Mouse (Mus musculus) bone marrow, adult 2 months (tissue): ENCODE results near the gene Rtl9.

Experiments
- CTCF ChIP-seq: fragments of 200-500 bp; IDR thresholded peaks from 2 replicates; pipeline ENCODE4 v1.5.1; 2011; ENCODE audit warnings: low read length, control low read depth; ENCODE audit not compliant: control insufficient read depth, insufficient read depth
- POLR2A ChIP-seq: fragments of 200-500 bp; IDR thresholded peaks from 2 replicates; pipeline ENCODE4 v1.6.1; 2011; ENCODE audit warnings: low read depth, mild to moderate bottlenecking, control low read depth, low read length, borderline replicate concordance; ENCODE audit not compliant: control insufficient read depth

DNA sequence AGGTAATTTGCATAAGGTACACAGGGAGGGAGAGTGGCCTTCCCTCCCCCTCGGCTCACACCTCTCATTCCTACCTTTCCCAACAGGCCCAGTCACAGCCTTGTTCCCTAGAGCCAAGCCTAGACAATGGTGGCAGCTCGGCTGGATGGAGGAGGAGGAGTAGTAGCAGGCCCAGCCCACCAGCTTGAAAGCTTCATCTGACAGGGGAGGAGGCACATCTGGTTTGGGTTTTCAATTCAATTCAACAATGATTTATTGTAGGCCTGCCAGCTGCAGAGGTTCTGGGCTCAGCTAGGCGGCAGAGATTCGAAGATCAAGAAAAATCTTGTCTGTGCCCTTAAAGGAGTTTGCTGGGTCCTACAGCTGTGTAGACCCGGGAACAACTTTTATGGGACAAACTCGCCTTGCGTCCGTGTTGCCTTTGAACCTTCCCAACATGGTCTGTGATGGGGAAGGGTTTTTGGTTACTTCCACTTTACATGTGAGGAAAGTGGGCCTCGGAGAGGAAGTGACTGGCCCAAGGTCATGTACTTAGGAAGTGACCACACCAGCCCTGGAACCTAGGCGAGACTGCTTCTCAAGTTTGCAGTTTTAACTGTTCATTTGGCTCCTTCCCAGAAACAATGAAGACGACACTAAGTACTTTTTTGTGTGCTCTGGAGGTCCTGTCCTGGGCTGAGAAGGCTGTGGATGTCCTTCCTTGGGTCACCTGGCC, 36.6 kb upstream of the Rtl9 start:
- TF ChIP-seq CTCF = no peak
- no peak for TF ChIP-seq POLR2A
